Mouse (Mus musculus) liver, embryonic 15.5 days (tissue): ENCODE results near the gene Efcab6. TPM values are rescaled to one million over a fixed set of nuclear protein-coding genes. Genes with fewer than 3 reads are reported as not detected.
"Not testable (repeated sequence)": the region's sequence is repeated elsewhere in the genome, so short reads cannot be mapped to it uniquely, and the experiment has no call there.

Experiments used
- ATAC-seq: fragments of 200-750 bp; cut with Nextera tagmentation; 2 replicates; pipeline ENCODE4 v1.8.0; 2017; ENCODE audit warnings: moderate number of reproducible peaks, mild to moderate bottlenecking, moderate library complexity; ENCODE audit not compliant: insufficient read depth
- H3K27ac ChIP-seq: fragments of 300-500 bp; sonication (generic); replicated peaks from 2 replicates; pipeline ENCODE4 v1.5.1; 2015; ENCODE audit warnings: mild to moderate bottlenecking, inconsistent platforms
- H3K27me3 ChIP-seq: fragments of 300-500 bp; sonication (generic); 2 replicates; pipeline ENCODE4 v1.6.1; 2015; ENCODE audit warnings: mild to moderate bottlenecking, inconsistent platforms
- H3K36me3 ChIP-seq: fragments of 300-500 bp; sonication (generic); replicated peaks from 2 replicates; pipeline ENCODE4 v1.6.1; 2015; ENCODE audit warnings: moderate library complexity, mild to moderate bottlenecking, inconsistent platforms
- H3K4me1 ChIP-seq: fragments of 300-500 bp; sonication (generic); replicated peaks from 2 replicates; pipeline ENCODE4 v1.6.1; 2015; ENCODE audit warnings: inconsistent platforms
- H3K4me2 ChIP-seq: fragments of 300-500 bp; sonication (generic); 2 replicates; pipeline ENCODE4 v1.6.1; 2015; ENCODE audit warnings: moderate library complexity, mild to moderate bottlenecking, inconsistent platforms
- H3K4me3 ChIP-seq: fragments of 300-500 bp; sonication (generic); replicated peaks from 2 replicates; pipeline ENCODE4 v1.5.1; 2015; ENCODE audit warnings: mild to moderate bottlenecking, inconsistent platforms
- H3K9ac ChIP-seq: fragments of 300-500 bp; sonication (generic); 2 replicates; pipeline ENCODE4 v1.6.1; 2015; ENCODE audit warnings: moderate library complexity, mild to moderate bottlenecking, inconsistent platforms
- H3K9me3 ChIP-seq: fragments of 300-500 bp; sonication (generic); replicated peaks from 2 replicates; pipeline ENCODE4 v1.6.1; 2016; ENCODE audit warnings: inconsistent platforms
- WGBS: fragments of 180-500 bp; shearing (Covaris S2); methylation state at CpG from one replicate; pipeline ENCODE4 v1.1.7; 2015; ENCODE audit warnings: mixed read lengths; ENCODE audit not compliant: insufficient replicate concordance; 5-methylcytosine and 5-hydroxymethylcytosine counted together
- polyA plus RNA-seq: library from polyadenylated mRNA; unstranded; fragments of >200 nt; fragmentation: Nextera tagmentation; extraction: Ambion mirVana; gene quantifications from 2 replicates; pipeline ENCODE4 v1.2.1, GENCODE M21; 2015

Gene Efcab6
- polyA plus RNA-seq = not detected in 2 replicates

- WGBS = 7% methylated on average over 29 of the region's 29 CpGs
- Histone ChIP-seq H3K4me3 (no peak within 1 kb of the TSS), H3K9ac (no peak within 1 kb of the TSS), H3K4me2 (no peak within 1 kb of the TSS), H3K36me3 (no peaks in the 10 kb centered on the region), H3K4me1 (no peaks in the 10 kb centered on the region), H3K9me3 (0 out of 2 replicates have a peak, but pooled peaks cover 2% of the 10 kb centered on the region), H3K27ac (no peak within 1 kb of the TSS), H3K27me3 (peaks cover 41% of the 10 kb centered on the region)
- ATAC-seq = no peak
Observed at GRCm38 (mm10) chr15:84065140-84065539, at the start of gene Efcab6. Gene Efcab6 (minus strand): TSS chr15:84065379.

- ATAC-seq = peak; percentile 25; the same call in 1 of the 2 replicates
- Histone ChIP-seq H3K4me2 (no peak overlapping the region), H3K4me1 (no peaks in the 10 kb centered on the region), H3K36me3 (no peaks in the 10 kb centered on the region), H3K27me3 (0 out of 2 replicates have a peak, but pooled peaks cover under 1% of the 10 kb centered on the region), H3K4me3 (no peak overlapping the region), H3K27ac (no peak overlapping the region), H3K9ac (no peak overlapping the region), H3K9me3 (no peaks in the 10 kb centered on the region)
- whole genome bisulfite sequencing = 37% methylated on average over 6 of the region's 6 CpGs
Observed at GRCm38 (mm10) chr15:84113873-84114272, 48.7 kb upstream of the Efcab6 start.

GRCm38 (mm10) chr15:84108899-84109298 is 43.7 kb upstream of the Efcab6 start:
- H3K4me2 ChIP-seq = no peak overlapping the region

GRCm38 (mm10) chr15:84105924-84106500 is 40.8 kb upstream of the Efcab6 start:
- WGBS = 11% methylated on average over 12 of the region's 12 CpGs
- Histone ChIP-seq H3K9ac (no peak overlapping the region), H3K9me3 (no peaks in the 10 kb centered on the region), H3K36me3 (no peaks in the 10 kb centered on the region), H3K27me3 (peaks cover 42% of the 10 kb centered on the region), H3K27ac (no peak overlapping the region), H3K4me3 (no peak overlapping the region), H3K4me2 (peak overlapping the region; percentile 61), H3K4me1 (peaks cover 7% of the 10 kb centered on the region)
- ATAC-seq = no peak

More at GRCm38 (mm10) chr15:84108899-84109298, 43.7 kb upstream of the Efcab6 start:
- WGBS = 3% methylated on average over 13 of the region's 13 CpGs
- no peak overlapping the region for H3K27ac ChIP-seq
- no peak overlapping the region for H3K9ac ChIP-seq
- no peaks in the 10 kb centered on the region for H3K9me3 ChIP-seq
- H3K4me3 ChIP-seq = no peak overlapping the region
- peaks cover 7% of the 10 kb centered on the region for H3K4me1 ChIP-seq
- no peaks in the 10 kb centered on the region for H3K36me3 ChIP-seq
- no peak for ATAC-seq
- peaks cover 39% of the 10 kb centered on the region for H3K27me3 ChIP-seq

GRCm38 (mm10) chr15:84105105-84105923 is 40.1 kb upstream of the Efcab6 start, which contains the start of gene Sult4a1:
Gene Sult4a1 (minus strand): TSS chr15:84105754.
- Histone ChIP-seq H3K9ac (no peak within 1 kb of the TSS), H3K4me3 (peak within 1 kb of the TSS; percentile 32), H3K36me3 (no peaks in the 10 kb centered on the region), H3K4me1 (peaks cover 7% of the 10 kb centered on the region), H3K4me2 (peak within 1 kb of the TSS; percentile 61), H3K27me3 (peaks cover 42% of the 10 kb centered on the region), H3K27ac (no peak within 1 kb of the TSS), H3K9me3 (no peaks in the 10 kb centered on the region)
- ATAC-seq = no peak
- 3% methylated on average over 77 of the region's 77 CpGs for WGBS

- Histone ChIP-seq H3K36me3 (no peaks in the 10 kb centered on the region), H3K9me3 (no peaks in the 10 kb centered on the region), H3K27me3 (peaks cover 42% of the 10 kb centered on the region), H3K27ac (no peak overlapping the region), H3K4me1 (peaks cover 7% of the 10 kb centered on the region), H3K4me3 (no peak overlapping the region), H3K4me2 (no peak overlapping the region), H3K9ac (no peak overlapping the region)
- ATAC-seq = no peak
- WGBS = 61% methylated on average over 7 of the region's 7 CpGs
Observed at GRCm38 (mm10) chr15:84104626-84105025, 39.4 kb upstream of the Efcab6 start.

- not testable (repeated sequence) for H3K36me3 ChIP-seq, H3K27me3 ChIP-seq, H3K4me2 ChIP-seq, H3K4me3 ChIP-seq, H3K4me1 ChIP-seq, ATAC-seq, H3K9ac ChIP-seq, H3K9me3 ChIP-seq, H3K27ac ChIP-seq
- 61% methylated on average over 15 of the region's 15 CpGs for WGBS
Observed at GRCm38 (mm10) chr15:84097536-84097935, 32.4 kb upstream of the Efcab6 start.

GRCm38 (mm10) chr15:84096051-84096450 is 30.9 kb upstream of the Efcab6 start:
- Histone ChIP-seq H3K27me3 (no peaks in the 10 kb centered on the region), H3K9ac (no peak overlapping the region), H3K4me3 (no peak overlapping the region), H3K27ac (no peak overlapping the region), H3K4me2 (no peak overlapping the region), H3K9me3 (no peaks in the 10 kb centered on the region), H3K4me1 (no peaks in the 10 kb centered on the region), H3K36me3 (no peaks in the 10 kb centered on the region)
- 57% methylated on average over 8 of the region's 8 CpGs for WGBS
- ATAC-seq = no peak

- WGBS = 40% methylated on average over 7 of the region's 7 CpGs
- H3K4me2 ChIP-seq = no peak overlapping the region
- H3K27me3 ChIP-seq = no peaks in the 10 kb centered on the region
- no peak overlapping the region for H3K27ac ChIP-seq
- H3K36me3 ChIP-seq = no peaks in the 10 kb centered on the region
- no peak for ATAC-seq
- no peak overlapping the region for H3K9ac ChIP-seq
- no peak overlapping the region for H3K4me3 ChIP-seq
- no peaks in the 10 kb centered on the region for H3K9me3 ChIP-seq
- H3K4me1 ChIP-seq = no peaks in the 10 kb centered on the region
Observed at GRCm38 (mm10) chr15:84094921-84095320, 29.7 kb upstream of the Efcab6 start.

- no peak overlapping the region for H3K4me3 ChIP-seq
- no peak overlapping the region for H3K9ac ChIP-seq
- H3K4me1 ChIP-seq = no peaks in the 10 kb centered on the region
- H3K9me3 ChIP-seq = no peaks in the 10 kb centered on the region
- WGBS = 39% methylated on average over 9 of the region's 9 CpGs
- ATAC-seq = no peak
- no peaks in the 10 kb centered on the region for H3K27me3 ChIP-seq
- H3K36me3 ChIP-seq = no peaks in the 10 kb centered on the region
- no peak overlapping the region for H3K4me2 ChIP-seq
- H3K27ac ChIP-seq = no peak overlapping the region
Observed at GRCm38 (mm10) chr15:84086775-84087174, 21.6 kb upstream of the Efcab6 start.

GRCm38 (mm10) chr15:84086364-84086763 is 21.2 kb upstream of the Efcab6 start:
- H3K27me3 ChIP-seq = no peaks in the 10 kb centered on the region
- no peak overlapping the region for H3K4me3 ChIP-seq
- H3K9ac ChIP-seq = no peak overlapping the region
- WGBS = 23% methylated on average over 12 of the region's 12 CpGs
- H3K4me2 ChIP-seq = no peak overlapping the region
- H3K9me3 ChIP-seq = no peaks in the 10 kb centered on the region
- no peak overlapping the region for H3K27ac ChIP-seq
- no peak for ATAC-seq
- H3K36me3 ChIP-seq = no peaks in the 10 kb centered on the region
- no peaks in the 10 kb centered on the region for H3K4me1 ChIP-seq
